Mouse (Mus musculus) limb, embryonic 13.5 days (tissue): ENCODE results near the gene Gpd2. TPM values are rescaled to one million over a fixed set of nuclear protein-coding genes. Genes with fewer than 3 reads are reported as not detected.

Experiments
- ATAC-seq: fragments of 200-750 bp; cut with Nextera tagmentation; 2 replicates; pipeline ENCODE4 v1.8.0; 2017; ENCODE audit warnings: low read depth, moderate number of reproducible peaks, moderate TSS enrichment; ENCODE audit not compliant: low FRiP score
- H3K27ac ChIP-seq: fragments of 300-500 bp; sonication (generic); 2 replicates; pipeline ENCODE4 v1.5.1; 2015; ENCODE audit warnings: inconsistent platforms, mild to moderate bottlenecking, moderate library complexity
- H3K27me3 ChIP-seq: fragments of 300-500 bp; sonication (generic); 2 replicates; pipeline ENCODE4 v1.6.1; 2015; ENCODE audit warnings: mild to moderate bottlenecking, inconsistent platforms
- H3K36me3 ChIP-seq: fragments of 300-500 bp; sonication (generic); 2 replicates; pipeline ENCODE4 v1.6.1; 2015; ENCODE audit warnings: inconsistent platforms, mild to moderate bottlenecking, moderate library complexity
- H3K4me1 ChIP-seq: fragments of 300-500 bp; sonication (generic); 2 replicates; pipeline ENCODE4 v1.6.1; 2015; ENCODE audit warnings: inconsistent platforms
- H3K4me2 ChIP-seq: fragments of 300-500 bp; sonication (generic); replicated peaks from 2 replicates; pipeline ENCODE4 v1.6.1; 2015; ENCODE audit warnings: inconsistent platforms, mild to moderate bottlenecking, moderate library complexity
- H3K4me3 ChIP-seq: fragments of 300-500 bp; sonication (generic); 2 replicates; pipeline ENCODE4 v1.5.1; 2015; ENCODE audit warnings: moderate library complexity, mild to moderate bottlenecking, inconsistent platforms
- H3K9ac ChIP-seq: fragments of 300-500 bp; sonication (generic); 2 replicates; pipeline ENCODE4 v1.6.1; 2015; ENCODE audit warnings: mild to moderate bottlenecking, inconsistent platforms
- H3K9me3 ChIP-seq: fragments of 300-500 bp; sonication (generic); 2 replicates; pipeline ENCODE4 v1.6.1; 2016; ENCODE audit warnings: inconsistent platforms
- WGBS: fragments of 180-500 bp; shearing (Covaris S2); methylation state at CpG from one replicate; pipeline ENCODE4 v1.1.7; 2015; 5-methylcytosine and 5-hydroxymethylcytosine counted together
- polyA plus RNA-seq: library from polyadenylated mRNA; unstranded; fragments of >200 nt; fragmentation: Nextera tagmentation; extraction: Ambion mirVana; gene quantifications from 2 replicates; pipeline ENCODE4 v1.2.1, GENCODE M21; 2015

Gpd2 gene
- polyA plus RNA-seq, 1 experiment from 2014 or later, result 14.3 TPM

GRCm38 (mm10) chr2:57254267-57254666, 16.8 kb downstream of the Gpd2 start:
- WGBS, result 89% methylated on average over 4 of the region's 4 CpGs
- H3K36me3 ChIP-seq, result no peaks in the 10 kb centered on the region
- H3K27ac ChIP-seq, result no peak overlapping the region
- ATAC-seq, result no peak
- no peaks in the 10 kb centered on the region for H3K27me3 ChIP-seq
- H3K4me1 ChIP-seq, result no peaks in the 10 kb centered on the region
- no peak overlapping the region for H3K4me3 ChIP-seq
- no peak overlapping the region for H3K9ac ChIP-seq
- H3K9me3 ChIP-seq, result no peaks in the 10 kb centered on the region
- H3K4me2 ChIP-seq, result no peak overlapping the region

- Histone ChIP-seq H3K9ac (no peak overlapping the region), H3K36me3 (no peaks in the 10 kb centered on the region), H3K27me3 (no peaks in the 10 kb centered on the region), H3K4me1 (no peaks in the 10 kb centered on the region), H3K4me2 (no peak overlapping the region), H3K27ac (no peak overlapping the region), H3K4me3 (no peak overlapping the region), H3K9me3 (no peaks in the 10 kb centered on the region)
- WGBS, result 75% methylated on average over 11 of the region's 11 CpGs
- no peak for ATAC-seq
Measured at GRCm38 (mm10) chr2:57255153-57255670, 17.8 kb downstream of the Gpd2 start.

DNA sequence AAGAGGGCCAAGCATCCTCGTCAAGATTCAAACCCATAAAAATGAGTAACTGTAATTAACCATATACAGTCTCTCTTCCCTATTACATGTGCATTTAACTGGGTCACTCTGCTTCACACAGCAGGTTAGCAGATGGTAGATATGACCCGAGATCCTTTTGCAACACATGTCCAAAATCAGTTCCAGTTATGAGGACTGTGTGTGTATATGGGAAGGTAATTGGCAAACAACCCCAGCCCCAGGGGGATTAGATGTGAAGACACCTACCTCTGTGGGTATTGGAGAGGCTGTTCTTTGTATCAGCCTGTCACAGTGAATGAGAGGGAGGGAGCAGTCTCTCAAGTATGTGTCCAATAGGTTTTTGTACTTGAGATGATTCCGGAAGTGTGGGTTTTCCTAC, 18.4 kb downstream of the Gpd2 start:
- Histone ChIP-seq H3K9ac (no peak overlapping the region), H3K9me3 (no peaks in the 10 kb centered on the region), H3K36me3 (no peaks in the 10 kb centered on the region), H3K27me3 (no peaks in the 10 kb centered on the region), H3K27ac (no peak overlapping the region), H3K4me2 (no peak overlapping the region), H3K4me3 (no peak overlapping the region), H3K4me1 (no peaks in the 10 kb centered on the region)
- 39% methylated on average over 3 of the region's 3 CpGs for WGBS
- ATAC-seq, result no peak

DNA sequence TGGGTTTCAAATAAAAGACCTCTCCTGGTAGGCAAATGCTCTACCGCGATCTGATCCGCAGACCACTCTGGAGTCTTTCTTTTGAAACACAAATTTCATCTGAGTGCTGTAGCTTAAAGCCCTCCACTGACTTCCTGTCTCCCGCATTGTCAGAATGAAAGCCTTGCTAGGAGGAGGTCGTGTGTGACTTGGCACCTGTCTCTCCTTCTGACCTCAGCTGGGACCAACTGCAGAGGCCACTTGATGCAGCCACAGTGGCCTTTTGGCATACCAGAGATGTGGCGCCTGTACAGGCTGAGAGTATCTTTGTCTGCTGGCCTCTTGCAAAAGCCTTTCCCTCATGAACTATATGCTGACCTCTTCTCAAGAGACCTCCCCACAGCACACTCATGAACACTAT, 19.0 kb downstream of the Gpd2 start:
- Histone ChIP-seq H3K4me2 (no peak overlapping the region), H3K27me3 (no peaks in the 10 kb centered on the region), H3K4me3 (no peak overlapping the region), H3K9ac (no peak overlapping the region), H3K9me3 (no peaks in the 10 kb centered on the region), H3K36me3 (no peaks in the 10 kb centered on the region), H3K27ac (no peak overlapping the region), H3K4me1 (no peaks in the 10 kb centered on the region)
- WGBS, result 44% methylated on average over 6 of the region's 6 CpGs
- ATAC-seq, result peak; percentile 30; the same call in 1 of the 2 replicates

- Histone ChIP-seq H3K4me2 (no peak overlapping the region), H3K27ac (no peak overlapping the region), H3K9ac (no peak overlapping the region), H3K36me3 (no peaks in the 10 kb centered on the region), H3K27me3 (no peaks in the 10 kb centered on the region), H3K4me3 (no peak overlapping the region), H3K4me1 (no peaks in the 10 kb centered on the region), H3K9me3 (no peaks in the 10 kb centered on the region)
- 90% methylated on average over 8 of the region's 8 CpGs for WGBS
- ATAC-seq, result no peak
Measured at GRCm38 (mm10) chr2:57261286-57262077, 24.0 kb downstream of the Gpd2 start.

GRCm38 (mm10) chr2:57263431-57263830, 26.0 kb downstream of the Gpd2 start:
- Histone ChIP-seq H3K4me1 (no peaks in the 10 kb centered on the region), H3K27ac (no peak overlapping the region), H3K4me2 (no peak overlapping the region), H3K4me3 (no peak overlapping the region), H3K9ac (no peak overlapping the region), H3K9me3 (no peaks in the 10 kb centered on the region), H3K27me3 (no peaks in the 10 kb centered on the region), H3K36me3 (no peaks in the 10 kb centered on the region)
- 80% methylated on average over 1 of the region's 1 CpGs for WGBS
- no peak for ATAC-seq

DNA sequence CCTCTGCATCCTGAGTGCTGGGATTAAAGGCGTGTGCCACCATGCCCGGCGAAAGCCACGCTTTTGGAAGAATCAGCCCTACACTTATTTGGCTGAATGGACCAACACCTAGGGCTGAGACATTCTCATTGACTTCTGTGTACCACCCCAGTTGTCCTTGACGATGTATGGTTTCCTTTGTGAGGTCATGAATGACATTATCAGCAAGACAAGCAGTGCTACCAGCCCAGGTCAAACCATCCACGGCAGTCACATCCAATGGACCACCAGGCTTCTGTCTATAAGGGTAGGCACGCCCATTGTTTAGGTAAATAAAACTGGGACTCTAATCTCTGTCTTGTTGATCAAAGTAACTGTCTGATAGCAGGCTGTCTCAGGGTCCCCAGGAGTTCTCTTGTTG, 27.5 kb downstream of the Gpd2 start:
- no peak overlapping the region for H3K4me3 ChIP-seq
- no peak for ATAC-seq
- no peak overlapping the region for H3K9ac ChIP-seq
- H3K36me3 ChIP-seq, result no peaks in the 10 kb centered on the region
- no peaks in the 10 kb centered on the region for H3K4me1 ChIP-seq
- no peak overlapping the region for H3K27ac ChIP-seq
- WGBS, result 89% methylated on average over 7 of the region's 7 CpGs
- no peak overlapping the region for H3K4me2 ChIP-seq
- H3K9me3 ChIP-seq, result no peaks in the 10 kb centered on the region
- no peaks in the 10 kb centered on the region for H3K27me3 ChIP-seq

DNA sequence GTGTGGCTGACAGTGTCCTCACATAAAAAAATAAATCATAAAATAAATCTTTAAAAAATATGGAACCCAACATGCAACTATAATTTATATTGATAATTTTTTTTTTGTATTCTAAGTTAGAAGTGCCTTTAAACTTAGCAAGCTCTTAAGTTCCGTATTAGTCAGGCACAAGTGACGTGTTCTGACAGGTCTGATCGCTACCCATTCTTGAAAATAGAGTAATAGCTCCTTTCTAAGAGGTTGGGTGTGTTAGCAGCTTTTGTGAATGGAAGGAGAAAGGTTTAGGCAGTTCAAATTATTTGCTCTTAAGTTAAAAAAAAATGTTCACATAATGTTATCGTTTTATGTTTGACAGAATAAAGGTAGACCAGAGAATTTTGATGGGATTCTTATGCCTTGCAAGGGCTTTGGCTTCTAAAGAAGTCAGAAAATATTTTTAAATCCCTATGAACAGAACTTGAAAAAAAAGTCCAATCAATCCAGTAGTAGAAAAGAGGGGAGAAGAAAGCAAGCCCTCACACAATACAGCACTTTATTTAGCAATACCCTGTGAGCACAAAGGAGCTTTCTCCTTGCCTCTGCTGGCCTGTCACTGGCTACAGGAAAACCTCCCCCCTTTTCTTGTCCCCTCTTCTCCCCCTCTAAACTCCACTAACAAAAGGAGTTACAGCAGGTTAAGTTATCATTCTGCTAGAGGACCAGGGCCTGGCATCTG, 29.4 kb downstream of the Gpd2 start:
- Histone ChIP-seq H3K27ac (no peak overlapping the region), H3K27me3 (no peaks in the 10 kb centered on the region), H3K9ac (no peak overlapping the region), H3K4me3 (no peak overlapping the region), H3K36me3 (no peaks in the 10 kb centered on the region), H3K4me2 (no peak overlapping the region), H3K9me3 (no peaks in the 10 kb centered on the region), H3K4me1 (no peaks in the 10 kb centered on the region)
- no peak for ATAC-seq
- 80% methylated on average over 4 of the region's 4 CpGs for WGBS

DNA sequence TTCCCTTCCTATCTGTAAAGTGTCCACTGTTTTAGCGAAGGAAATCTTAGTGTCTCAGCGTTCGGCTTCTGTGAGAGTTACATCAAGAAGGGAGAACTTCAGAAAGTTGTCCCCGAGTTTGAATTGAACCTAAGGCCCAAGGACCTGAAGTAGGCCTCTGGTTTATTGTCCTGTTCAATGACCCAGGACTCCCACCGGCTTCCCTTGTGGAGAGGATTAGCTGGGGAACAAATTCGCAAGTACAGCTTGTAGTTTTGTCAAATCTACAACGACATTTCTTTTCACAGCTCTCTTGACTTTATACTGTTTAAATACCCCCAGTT, 29.9 kb downstream of the Gpd2 start:
- H3K4me3 ChIP-seq, result no peak overlapping the region
- H3K4me2 ChIP-seq, result no peak overlapping the region
- H3K27me3 ChIP-seq, result no peaks in the 10 kb centered on the region
- no peaks in the 10 kb centered on the region for H3K9me3 ChIP-seq
- WGBS, result 39% methylated on average over 7 of the region's 7 CpGs
- no peak overlapping the region for H3K27ac ChIP-seq
- no peaks in the 10 kb centered on the region for H3K36me3 ChIP-seq
- ATAC-seq, result no peak
- no peaks in the 10 kb centered on the region for H3K4me1 ChIP-seq
- no peak overlapping the region for H3K9ac ChIP-seq

DNA sequence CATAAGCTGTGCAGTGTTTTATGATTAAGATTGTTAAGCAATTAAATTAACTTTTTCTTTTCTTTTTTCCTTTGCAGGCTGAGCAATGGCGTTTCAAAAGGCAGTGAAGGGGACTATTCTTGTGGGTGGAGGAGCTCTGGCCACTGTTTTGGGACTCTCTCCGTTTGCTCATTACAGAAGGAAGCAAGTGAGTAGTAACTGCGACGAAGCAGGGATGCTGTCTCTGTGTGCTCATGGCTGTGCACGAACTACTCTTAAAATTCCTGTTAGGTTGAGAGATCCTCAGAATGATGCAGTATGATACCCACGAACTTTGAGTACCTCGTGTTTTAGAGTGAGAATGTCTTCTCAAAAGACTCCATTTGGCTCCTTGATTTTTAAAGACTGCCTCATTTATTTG, 30.5 kb downstream of the Gpd2 start:
- Histone ChIP-seq H3K9ac (no peak overlapping the region), H3K4me2 (no peak overlapping the region), H3K27me3 (no peaks in the 10 kb centered on the region), H3K9me3 (no peaks in the 10 kb centered on the region), H3K4me3 (no peak overlapping the region), H3K27ac (no peak overlapping the region), H3K4me1 (no peaks in the 10 kb centered on the region), H3K36me3 (no peaks in the 10 kb centered on the region)
- no peak for ATAC-seq
- WGBS, result 70% methylated on average over 7 of the region's 7 CpGs

DNA sequence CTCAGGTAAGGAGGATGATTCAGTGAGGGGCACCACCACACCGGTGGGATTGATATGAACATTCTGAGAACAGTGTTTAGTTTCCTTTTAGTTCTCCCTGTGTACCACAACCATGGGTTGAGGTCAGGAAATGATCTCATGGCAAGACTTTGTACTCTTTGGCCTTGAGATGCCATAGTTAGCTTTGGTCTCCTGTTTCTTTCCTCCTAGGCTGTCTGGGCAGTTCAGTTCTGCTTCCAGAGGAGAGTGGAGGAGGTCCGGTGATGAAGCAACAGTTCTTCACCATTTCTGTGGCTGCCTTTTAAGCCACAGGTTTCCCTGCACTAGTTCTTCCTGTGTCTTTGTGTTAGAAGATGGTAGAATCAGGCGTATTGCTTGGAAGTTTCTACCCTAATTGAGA, 31.4 kb downstream of the Gpd2 start:
- 90% methylated on average over 3 of the region's 3 CpGs for WGBS

GRCm38 (mm10) chr2:57269690-57270435, 32.4 kb downstream of the Gpd2 start:
- Histone ChIP-seq H3K4me3 (no peak overlapping the region), H3K27me3 (no peaks in the 10 kb centered on the region), H3K9ac (no peak overlapping the region), H3K4me2 (no peak overlapping the region), H3K9me3 (no peaks in the 10 kb centered on the region), H3K27ac (no peak overlapping the region), H3K36me3 (no peaks in the 10 kb centered on the region), H3K4me1 (no peaks in the 10 kb centered on the region)
- WGBS, result 75% methylated on average over 13 of the region's 13 CpGs
- peak; percentile 66 for ATAC-seq

More for the DNA sequence above, 31.4 kb downstream of the Gpd2 start:
- Histone ChIP-seq H3K27me3 (no peaks in the 10 kb centered on the region), H3K4me3 (no peak overlapping the region), H3K9me3 (no peaks in the 10 kb centered on the region), H3K36me3 (no peaks in the 10 kb centered on the region), H3K9ac (no peak overlapping the region), H3K4me1 (no peaks in the 10 kb centered on the region), H3K4me2 (no peak overlapping the region), H3K27ac (no peak overlapping the region)
- no peak for ATAC-seq
